Mouse (Mus musculus): ENCODE measurements around the gene Apod. TPM values are rescaled to one million over a fixed set of nuclear protein-coding genes. Genes with fewer than 3 reads are reported as not detected.

Gene Apod
- polyA plus RNA-seq, 1 experiment: 0.35 TPM

GRCm38 (mm10) chr16:31247442-31247841 is 67.2 kb downstream of the Apod start:
- TF ChIP-seq CTCF (IDR thresholded peaks at IDR 0.05; ENCODE audit: extremely low read depth, insufficient read length, insufficient replicate concordance, low read depth, low read length) (no peak), POLR2A (IDR thresholded peaks at IDR 0.05; ENCODE audit: low read depth, low read length) (no peak)
- WGBS: 22% methylated on average over 7 of the region's 7 CpGs
- no peaks in the 10 kb centered on the region for H3K27me3 ChIP-seq (ENCODE audit: control insufficient read depth, insufficient read depth, low read length)

More at GRCm38 (mm10) chr16:31247442-31247841, 67.2 kb downstream of the Apod start:
- H3K27ac ChIP-seq (ENCODE audit: insufficient read depth, low read depth, low read length): peak overlapping the region; percentile 16; the same call in 1 of the 2 replicates
- peaks cover 5% of the 10 kb centered on the region; the same call in 1 of the 2 replicates for H3K36me3 ChIP-seq (ENCODE audit: control insufficient read depth, insufficient read depth, low read length)
- H3K4me1 ChIP-seq (ENCODE audit: control insufficient read depth, insufficient read depth, insufficient read length, low read length): no peaks in the 10 kb centered on the region; the same call in 1 of the 2 replicates
- no peak overlapping the region for H3K4me3 ChIP-seq (ENCODE audit: low read depth, low read length)

Other genes with a start within 250 kb of the Apod start
- 7.6 and 7.8 TPM in 2 replicates for gene Xxylt1, start 233.4 kb downstream of the Apod start, polyA plus RNA-seq (2012; rRNA removed)
- gene Acap2, start 113.6 kb downstream of the Apod start, polyA plus RNA-seq (2012; rRNA removed): 2.9 and 9.1 TPM in 2 replicates
- 26.9 and 83.9 TPM in 2 replicates for gene Ppp1r2, start 39.5 kb downstream of the Apod start, polyA plus RNA-seq (2012; rRNA removed)
- 51.0 and 83.3 TPM in 2 replicates for gene Bdh1, start 107.5 kb upstream of the Apod start, polyA plus RNA-seq (2012; rRNA removed)